Mouse (Mus musculus) kidney, adult 2 months (tissue): ENCODE results near the gene Copa.

ENCODE experiments used
- CTCF ChIP-seq: fragments of 200-500 bp; conservative IDR thresholded peaks from 2 replicates; pipeline ENCODE4 v1.5.1; 2011; ENCODE audit warnings: low read depth, mild to moderate bottlenecking, control low read depth, low read length, moderate library complexity, mixed read lengths; ENCODE audit not compliant: insufficient read depth, insufficient read length
- POLR2A ChIP-seq: fragments of 200-500 bp; IDR thresholded peaks from one replicate; pipeline ENCODE4 v1.6.1; 2011; ENCODE audit warnings: low read depth, low read length, control low read depth

GRCm38 (mm10) chr1:172128563-172128962, 46.2 kb downstream of the Copa start:
- TF ChIP-seq POLR2A (no peak), CTCF (no peak)
